13 mouse cellular contexts compared by ENCODE assay signal in genomic region chr19:4590025-4590424, GRCm38 (mm10). TPM values are rescaled to one million over a fixed set of nuclear protein-coding genes. Genes with fewer than 3 reads are reported as not detected.
DNase-seq lines count a peak whose midpoint lies in the region; ATAC-seq lines count a peak whose summit lies in the region.
"Had no signal": no experiment of that assay in that cellular context is flagged by ENCODE, and none has a peak within 500 bp of the region (broad histone marks: within the 10 kb centered on the region; RNA-seq: fewer than 3 reads in every experiment).

No protein-coding gene starts in this region.

- no peaks in the 10 kb centered on the region for H3K27me3 ChIP-seq in midbrain, embryonic 13.5 days
- H3K27me3 ChIP-seq: embryonic facial prominence, embryonic 13.5 days; limb, embryonic 13.5 days had no signal

- no peak overlapping the region for H3K4me2 ChIP-seq in midbrain, embryonic 13.5 days (replicated peaks)
- H3K4me2 ChIP-seq: embryonic facial prominence, embryonic 13.5 days; limb, embryonic 13.5 days had no signal

- no peaks in the 10 kb centered on the region for H3K9me3 ChIP-seq in midbrain, embryonic 13.5 days
- H3K9me3 ChIP-seq: embryonic facial prominence, embryonic 13.5 days; hindbrain, embryonic 10.5 days; limb, embryonic 13.5 days; megakaryocyte, embryonic 14.5 days had no signal

- H3K4me3 ChIP-seq in midbrain, embryonic 13.5 days (replicated peaks): no peak overlapping the region
- H3K4me3 ChIP-seq: embryonic facial prominence, embryonic 13.5 days; hindbrain, embryonic 10.5 days; limb, embryonic 13.5 days; megakaryocyte, embryonic 14.5 days had no signal

- H3K9ac ChIP-seq in midbrain, embryonic 13.5 days (replicated peaks): no peak overlapping the region
- H3K9ac ChIP-seq: embryonic facial prominence, embryonic 13.5 days; limb, embryonic 13.5 days had no signal

- peak; percentile 15 for DNase-seq in urinary bladder, postnatal 14 days (ENCODE audit: low spot score)
- no peak for DNase-seq in urinary bladder, postnatal 10 days (ENCODE audit: low spot score)
- DNase-seq in fat pad, adult 2 months (ENCODE audit: extremely low read depth, low read depth, low spot score): peak; percentile 82
- DNase-seq in naive thymus-derived CD4-positive, alpha-beta T cell, adult 2 months (ENCODE audit: low read depth): peak; percentile 74
- DNase-seq in cerebellum, adult 11-12 months: no peak
- DNase-seq in frontal cortex, postnatal 10 days (ENCODE audit: low spot score in 2 of 2): no peak
- DNase-seq: cerebellum, adult 9-11 months had no signal

- no peak overlapping the region for H3K27ac ChIP-seq in midbrain, embryonic 13.5 days
- H3K27ac ChIP-seq: embryonic facial prominence, embryonic 13.5 days; hindbrain, embryonic 10.5 days; limb, embryonic 13.5 days had no signal

- H3K36me3 ChIP-seq in midbrain, embryonic 13.5 days: no peaks in the 10 kb centered on the region
- H3K36me3 ChIP-seq: embryonic facial prominence, embryonic 13.5 days; hindbrain, embryonic 10.5 days; limb, embryonic 13.5 days had no signal

- no peaks in the 10 kb centered on the region for H3K4me1 ChIP-seq in midbrain, embryonic 13.5 days (replicated peaks)
- H3K4me1 ChIP-seq: limb, embryonic 13.5 days; megakaryocyte, embryonic 14.5 days had no signal

- no peak for ATAC-seq in midbrain, embryonic 13.5 days
- ATAC-seq: intestine, postnatal 0 days had no signal

- 88% methylated on average over 3 of the region's 3 CpGs for WGBS in midbrain, embryonic 13.5 days

RNA-seq across cellular contexts. Expression of gene Lrfn4, which starts 25.4 kb away (rescaled TPM):
- 8.8 and 10.1 TPM in 2 replicates for polyA plus RNA-seq in midbrain, embryonic 13.5 days (2015; fragmentation: Nextera tagmentation; extraction: Ambion mirVana)

RNA-seq across cellular contexts. Expression of gene Rce1, which starts 35.4 kb away (rescaled TPM):
- 56.8 and 59.9 TPM in 2 replicates for polyA plus RNA-seq in midbrain, embryonic 13.5 days (2015; fragmentation: Nextera tagmentation; extraction: Ambion mirVana)

Comparison
In these comparisons a context has a peak if more than half of its experiments do, and no peak if none do; other contexts are left out.
1. DNase-seq: peak in urinary bladder, postnatal 14 days (single experiment), fat pad, adult 2 months (single experiment) and naive thymus-derived CD4-positive, alpha-beta T cell, adult 2 months (single experiment); none in urinary bladder, postnatal 10 days (single experiment), cerebellum, adult 11-12 months (single experiment) and frontal cortex, postnatal 10 days (0 of 2).